Mouse (Mus musculus) spleen, embryonic (tissue): ENCODE results near the gene Sgms1.
"Not testable (repeated sequence)": the region's sequence is repeated elsewhere in the genome, so short reads cannot be mapped to it uniquely, and the experiment has no call there.

ENCODE experiments used
- CTCF ChIA-PET: fragments of 350-600 bp; sonication (Branson Sonifier 250); formaldehyde crosslinking; loops from one replicate; lab custom pipeline; 2022; lab: Charles Lee

The Sgms1 gene

DNA sequence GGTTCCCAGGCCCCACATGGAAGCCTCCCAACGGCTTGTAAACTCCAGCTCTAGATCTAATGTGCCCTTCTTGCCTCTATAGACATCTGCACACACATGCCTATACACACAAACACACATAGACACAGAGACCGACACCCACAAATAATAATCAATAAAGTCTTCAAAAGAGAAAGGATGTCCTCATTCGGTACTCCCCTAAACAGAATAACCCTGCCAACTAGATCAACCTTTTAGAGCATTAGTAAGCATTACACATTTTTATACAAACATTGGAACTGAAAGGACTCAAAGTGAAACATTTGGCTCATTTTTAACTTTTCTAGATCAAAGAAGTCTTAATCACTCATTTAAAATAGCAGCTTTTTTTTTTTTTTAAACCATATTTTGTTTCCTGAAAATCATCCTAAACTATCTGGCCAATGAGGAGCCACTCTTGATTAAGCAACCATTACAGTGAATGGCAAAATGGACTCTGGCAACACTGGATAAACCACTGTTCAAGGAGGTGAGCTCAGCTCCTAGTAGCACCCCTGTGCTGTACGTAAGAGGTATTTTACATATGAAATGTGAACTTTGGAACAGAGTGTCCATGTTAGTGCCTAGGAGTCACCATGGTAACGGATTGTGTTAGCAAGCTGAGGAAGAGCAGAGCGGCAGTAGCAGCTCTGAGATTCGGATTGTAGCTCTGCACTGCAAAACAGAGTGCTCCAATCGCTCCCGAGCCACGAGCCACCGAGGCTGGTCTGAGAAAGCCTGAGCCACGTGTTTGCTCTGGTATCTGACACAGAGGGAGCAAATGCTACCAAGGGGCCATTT, 30.6 kb downstream of the Sgms1 start:
- CTCF ChIA-PET = interaction anchor here (0.7 kb wide), 1 partner anchor 792 kb away, joined by 8 read pairs; no protein-coding TSS in a partner anchor

DNA sequence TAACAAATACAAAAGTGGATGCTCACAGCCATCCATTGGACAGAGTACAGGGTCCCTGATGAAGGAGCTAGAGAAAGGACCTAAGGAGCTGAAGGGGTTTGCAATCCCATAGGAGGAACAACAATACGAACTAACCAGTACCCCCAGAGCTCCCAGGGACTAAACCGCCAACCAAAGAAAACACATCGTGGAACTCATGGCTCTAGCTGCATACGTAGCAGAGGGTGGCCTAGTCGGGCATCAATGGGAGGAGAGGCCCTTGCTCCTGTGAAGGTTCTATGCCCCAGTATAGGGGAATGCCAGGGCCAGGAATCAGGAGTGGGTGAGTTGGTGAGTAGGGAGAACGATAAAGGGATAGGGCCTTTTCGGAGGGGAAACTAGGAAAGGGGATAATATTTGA, 31.5 kb downstream of the Sgms1 start:
- CTCF ChIA-PET = not testable (repeated sequence)

GRCm38 (mm10) chr19:32356166-32356565, 33.3 kb downstream of the Sgms1 start:
- CTCF ChIA-PET = no interaction called here

- CTCF ChIA-PET = no interaction called here
Measured at GRCm38 (mm10) chr19:32353447-32353846, 36.1 kb downstream of the Sgms1 start.

- CTCF ChIA-PET = no interaction called here
Measured at GRCm38 (mm10) chr19:32348955-32349654, 40.4 kb downstream of the Sgms1 start.

- CTCF ChIA-PET = no interaction called here
Measured at GRCm38 (mm10) chr19:32347491-32347890, 42.0 kb downstream of the Sgms1 start.

GRCm38 (mm10) chr19:32346624-32347341, 42.7 kb downstream of the Sgms1 start:
- CTCF ChIA-PET = no interaction called here

DNA sequence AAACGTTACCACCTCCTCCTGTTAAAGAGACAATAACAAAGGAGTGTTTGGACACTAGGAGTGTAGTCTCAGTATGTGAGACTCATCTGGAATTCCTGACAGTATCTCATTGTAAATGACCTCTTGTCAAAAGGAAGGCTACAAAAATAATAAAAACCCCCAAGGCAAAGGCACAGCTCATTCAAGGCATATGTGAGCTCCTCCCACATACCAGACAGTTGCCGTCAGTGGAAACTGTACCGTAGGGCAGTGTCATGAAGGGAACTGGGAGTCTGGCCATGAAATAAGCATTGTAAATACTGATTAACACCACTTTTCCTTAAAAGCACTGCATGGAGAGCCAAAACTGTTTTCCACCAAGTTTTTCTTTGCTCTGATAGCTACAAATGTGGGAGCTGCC, 43.3 kb downstream of the Sgms1 start:
- CTCF ChIA-PET = no interaction called here

DNA sequence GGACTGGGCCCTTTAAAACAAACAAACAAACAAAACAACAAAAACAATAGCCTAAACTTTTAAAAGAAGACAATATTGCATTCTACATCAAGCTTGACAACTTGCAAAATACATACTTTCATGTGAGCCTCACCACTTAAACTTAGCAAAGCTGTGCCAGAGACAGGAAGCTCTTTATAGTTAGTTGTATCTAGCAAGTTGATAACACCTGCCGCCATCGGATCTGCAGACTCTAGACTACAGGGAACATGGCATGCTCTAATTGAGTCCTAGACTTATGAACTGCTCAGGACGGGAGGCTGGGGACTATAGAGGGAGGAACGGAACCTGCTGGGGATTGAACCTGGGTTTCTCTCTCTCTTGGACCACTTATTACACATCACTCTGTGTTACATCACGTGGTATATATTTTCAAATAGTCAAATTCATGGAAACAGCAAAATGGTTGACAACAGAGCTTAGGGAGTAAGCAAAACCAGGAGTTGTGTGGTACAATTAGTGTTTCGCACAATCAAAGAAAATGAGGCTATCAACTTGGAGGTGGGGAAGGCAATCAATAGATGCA, 44.3 kb downstream of the Sgms1 start:
- CTCF ChIA-PET = interaction anchor here (0.6 kb wide), 1 partner anchor 37 kb away, joined by 3 read pairs; no protein-coding TSS in a partner anchor

- CTCF ChIA-PET = interaction anchor here (0.6 kb wide), 1 partner anchor 38 kb away, joined by 3 read pairs; no protein-coding TSS in a partner anchor
Measured at GRCm38 (mm10) chr19:32344738-32345121, 44.8 kb downstream of the Sgms1 start.

- CTCF ChIA-PET = interaction anchor here (0.6 kb wide), 1 partner anchor 39 kb away, joined by 3 read pairs; no protein-coding TSS in a partner anchor
Measured at GRCm38 (mm10) chr19:32343937-32344737, 45.4 kb downstream of the Sgms1 start.

DNA sequence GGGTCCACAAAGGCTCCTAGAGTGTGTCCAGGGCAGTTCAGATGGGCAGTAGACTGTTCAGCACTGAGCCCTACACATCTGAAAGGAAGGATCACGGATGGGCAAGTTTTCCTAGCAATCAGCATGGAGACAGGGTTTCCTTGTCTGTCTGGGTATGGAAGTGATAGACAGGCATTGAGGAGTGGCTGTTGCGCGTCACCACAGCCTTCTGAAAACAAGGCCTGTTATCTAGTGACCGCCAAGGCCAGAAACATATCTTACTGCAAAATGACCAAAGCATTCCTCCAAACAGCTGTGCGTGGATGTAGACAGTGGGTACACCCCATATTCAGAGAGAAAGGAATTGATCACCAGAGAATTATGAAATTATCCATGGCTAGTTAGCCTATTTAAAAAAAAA, 47.1 kb downstream of the Sgms1 start:
- CTCF ChIA-PET = no interaction called here

DNA sequence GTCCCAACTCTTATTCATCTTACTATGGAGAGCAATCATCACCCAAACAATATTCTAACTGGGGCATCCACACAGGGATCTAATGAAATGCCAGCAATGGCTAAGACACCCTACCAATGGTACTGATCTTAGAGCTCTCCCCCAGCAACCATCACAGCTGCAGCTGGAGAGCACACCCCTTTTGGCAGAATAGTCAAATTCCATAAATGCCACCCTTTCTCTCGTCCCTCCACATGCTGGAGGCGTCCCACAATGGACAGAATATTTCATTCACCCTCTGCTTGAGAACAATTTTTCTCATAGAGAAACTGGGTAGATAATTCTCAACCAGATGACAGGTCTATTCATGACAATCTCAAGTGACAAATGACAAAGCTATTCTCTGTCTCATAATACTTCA, 48.4 kb downstream of the Sgms1 start:
- CTCF ChIA-PET = no interaction called here

GRCm38 (mm10) chr19:32340168-32340567, 49.3 kb downstream of the Sgms1 start:
- CTCF ChIA-PET = no interaction called here

DNA sequence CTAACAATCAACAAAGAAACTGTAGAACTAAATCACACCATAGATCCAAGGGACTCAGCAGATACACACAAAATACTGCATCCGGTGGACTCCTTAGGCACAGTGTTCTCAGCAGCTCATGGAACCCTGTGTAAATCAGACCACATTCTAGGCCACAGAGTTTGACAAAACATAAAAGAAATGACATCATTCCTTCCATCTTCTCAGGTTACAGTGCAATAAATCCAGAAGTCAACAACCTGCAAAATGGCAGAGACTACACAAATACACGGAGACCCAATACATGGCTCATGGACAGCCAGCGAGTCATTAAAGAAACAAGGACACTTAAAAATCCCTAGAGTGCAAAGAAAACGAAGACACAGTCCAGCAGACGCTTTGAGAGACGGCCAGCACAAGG, 51.8 kb downstream of the Sgms1 start:
- CTCF ChIA-PET = interaction anchor here (0.6 kb wide), 1 partner anchor 11 kb away, joined by 4 read pairs; no protein-coding TSS in a partner anchor

DNA sequence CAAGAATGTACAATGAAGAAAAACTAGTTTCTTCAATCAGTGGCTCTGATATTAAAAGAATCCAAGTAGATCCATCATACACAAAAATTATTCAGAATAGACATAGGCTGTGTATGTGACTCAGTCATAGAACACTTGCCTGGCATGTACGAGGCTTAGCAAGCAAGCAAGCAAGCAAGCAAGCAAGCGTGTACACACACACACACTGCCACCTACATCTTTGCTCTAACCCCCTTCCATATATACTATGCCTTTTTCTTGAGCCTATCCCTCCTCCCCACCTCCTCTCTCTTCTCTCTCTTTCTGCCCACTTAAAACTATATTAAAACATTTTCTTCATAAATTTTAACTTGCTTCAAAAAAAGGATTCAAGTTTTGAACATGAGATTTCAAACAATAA, 54.8 kb downstream of the Sgms1 start:
- CTCF ChIA-PET = no interaction called here

GRCm38 (mm10) chr19:32333544-32333943, 56.0 kb downstream of the Sgms1 start:
- CTCF ChIA-PET = interaction anchor here (0.5 kb wide), 1 partner anchor 32 kb away, joined by 13 read pairs; no protein-coding TSS in a partner anchor

DNA sequence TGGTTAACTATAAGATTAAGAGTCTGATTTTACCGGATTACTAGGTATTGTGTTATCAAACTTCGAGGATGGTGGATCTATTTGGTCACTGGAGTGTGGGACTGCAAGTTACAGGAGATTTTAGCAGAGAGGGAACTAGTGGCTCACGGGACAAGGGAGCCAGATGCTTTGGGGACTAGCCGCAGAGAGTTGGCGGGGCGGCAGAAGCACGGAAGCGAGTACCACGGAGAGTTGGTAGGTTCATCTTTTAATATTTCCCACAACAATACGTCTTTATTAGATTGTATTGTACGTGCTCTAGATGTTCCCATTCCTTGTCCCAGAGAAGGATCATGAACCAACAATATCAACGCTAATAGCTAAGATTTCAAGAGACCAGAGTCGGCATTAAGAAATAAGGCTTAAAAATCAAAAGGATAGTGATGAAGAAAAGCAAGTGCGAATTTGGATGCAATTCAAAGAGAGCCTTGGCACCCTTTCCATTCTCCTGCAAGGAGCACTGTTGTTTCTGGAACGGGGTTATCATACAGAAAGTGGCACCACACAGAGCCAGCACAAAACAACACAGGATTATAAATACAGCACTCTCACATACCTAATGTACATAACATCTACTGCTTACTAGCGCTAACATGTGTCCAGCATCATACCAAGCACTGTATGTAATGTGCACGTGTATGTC, 56.6 kb downstream of the Sgms1 start:
- CTCF ChIA-PET = interaction anchor here (0.5 kb wide), 1 partner anchor 33 kb away, joined by 13 read pairs; no protein-coding TSS in a partner anchor

- CTCF ChIA-PET = no interaction called here
Measured at GRCm38 (mm10) chr19:32330231-32330630, 59.3 kb downstream of the Sgms1 start.

DNA sequence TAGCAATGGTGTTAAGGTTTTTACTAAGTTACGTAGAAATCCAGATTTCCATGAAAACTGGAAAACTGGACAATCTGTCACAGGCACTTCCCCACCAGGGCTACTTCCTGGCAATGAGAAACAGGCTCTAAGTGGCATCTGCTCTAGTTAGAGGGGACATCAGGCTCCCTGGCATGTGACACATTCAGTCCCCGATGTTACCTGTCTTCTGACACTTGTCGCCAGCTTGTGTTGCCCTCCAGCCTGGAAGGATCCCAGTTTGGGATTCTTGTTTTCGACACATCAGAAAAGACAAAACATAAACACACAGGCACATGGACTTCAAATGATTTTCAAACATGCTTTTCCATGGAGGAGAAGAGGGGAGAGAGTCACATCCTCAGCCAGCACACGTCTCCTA, 60.0 kb downstream of the Sgms1 start:
- CTCF ChIA-PET = interaction anchor here (1.0 kb wide), 1 partner anchor 9 kb away, joined by 3 read pairs; no protein-coding TSS in a partner anchor
